Mouse (Mus musculus): ENCODE data around the gene Gtf2a2. TPM values are rescaled to one million over a fixed set of nuclear protein-coding genes. Genes with fewer than 3 reads are reported as not detected.

Gene Gtf2a2
- total RNA-seq, 4 experiments from 2014 or later = 52.8 to 59.9 (median 54.6) TPM

GRCm38 (mm10) chr9:70052730-70053129 lies 40.4 kb downstream of the Gtf2a2 start:
- no peak for DNase-seq (ENCODE audit: low spot score in 2 of 2)

DNA sequence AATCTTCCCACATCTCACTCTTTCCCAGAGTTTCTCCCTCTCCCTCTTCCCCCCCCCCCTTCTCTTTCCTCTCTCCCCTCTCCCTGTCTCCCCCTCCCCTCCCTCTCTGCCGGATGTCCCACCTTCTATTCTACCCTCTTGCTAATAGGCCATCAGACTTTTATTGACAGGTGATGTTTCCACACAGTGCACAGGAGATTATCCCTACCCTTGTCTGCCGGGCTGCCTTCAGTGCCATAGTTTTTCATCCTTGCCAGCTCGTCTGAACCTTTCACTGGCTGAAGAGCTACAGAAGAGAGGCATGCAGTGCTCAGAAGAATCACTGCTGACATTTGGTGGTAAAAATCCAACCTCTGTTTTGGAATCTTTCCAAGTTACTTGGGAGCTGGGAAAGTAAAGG lies 41.1 kb downstream of the Gtf2a2 start:
- no peak for DNase-seq (ENCODE audit: low spot score in 2 of 2)

DNA sequence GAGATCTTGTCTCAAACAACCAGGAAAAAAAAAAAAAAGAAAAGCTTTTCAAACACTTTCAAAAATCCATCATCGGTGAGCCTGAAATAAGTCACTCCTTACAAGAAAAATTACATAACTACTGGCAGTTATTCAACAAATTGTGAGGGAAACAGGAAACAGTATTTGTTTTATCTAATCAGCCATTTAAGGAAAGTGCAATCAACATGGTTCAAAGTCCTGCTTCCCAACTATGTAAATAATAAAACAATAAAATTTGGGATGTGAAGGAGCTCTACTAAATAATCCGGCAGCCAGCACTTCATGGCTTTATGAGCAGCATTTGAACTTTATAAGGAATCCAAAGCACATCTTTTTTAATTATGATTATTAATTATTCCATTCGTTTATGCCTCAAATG lies 49.7 kb downstream of the Gtf2a2 start:
- DNase-seq (ENCODE audit: low spot score in 2 of 2) = no peak

DNA sequence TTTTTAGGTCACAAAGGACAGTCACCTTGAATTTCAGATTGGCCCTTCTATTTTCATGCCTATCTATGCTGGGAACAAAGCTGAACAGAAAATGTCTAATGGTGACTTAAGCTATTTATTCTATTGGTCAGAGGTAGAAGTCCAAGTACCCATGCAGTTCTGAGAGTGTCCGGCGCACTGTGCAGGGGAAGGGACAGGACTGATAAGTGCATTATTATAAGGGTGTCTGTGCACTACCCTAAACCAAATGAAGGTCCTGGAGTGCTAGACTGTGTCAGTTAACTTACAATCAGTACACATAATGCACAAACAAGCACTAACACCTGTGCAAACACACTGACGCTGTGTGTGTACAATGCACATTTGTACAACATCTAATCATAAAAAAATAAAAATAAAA lies 55.1 kb downstream of the Gtf2a2 start:
- DNase-seq (ENCODE audit: low spot score in 2 of 2) = no peak

DNA sequence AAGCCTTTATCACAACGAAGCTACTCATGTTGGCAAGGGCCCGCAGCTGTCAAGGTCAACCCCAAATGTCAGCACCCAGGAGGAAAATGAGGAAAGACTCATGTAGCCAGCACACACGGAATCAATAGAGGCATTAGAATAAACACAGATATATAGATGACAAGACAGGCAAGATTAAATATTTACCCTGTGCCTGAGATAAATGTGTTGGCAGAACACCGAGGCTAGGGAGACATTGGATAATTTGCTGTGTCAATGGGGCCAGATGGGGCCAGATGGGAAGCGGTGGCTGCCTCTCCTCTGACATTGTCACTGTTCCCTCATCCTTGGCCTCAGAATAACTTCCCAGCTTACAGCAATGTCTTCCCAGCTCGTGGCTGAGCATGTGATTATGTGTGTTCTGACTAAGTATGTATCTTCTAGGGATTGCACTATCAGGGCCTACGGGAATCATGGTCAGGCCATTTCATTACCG lies 57.6 kb downstream of the Gtf2a2 start:
- DNase-seq (ENCODE audit: low spot score in 2 of 2) = no peak

- DNase-seq (ENCODE audit: low spot score in 2 of 2) = no peak
Measured at GRCm38 (mm10) chr9:70072387-70072786, 60.0 kb downstream of the Gtf2a2 start.

Other genes with a start within 250 kb of the Gtf2a2 start
- 10 to 100 TPM; 35.7 to 50.2 (median 43.4) TPM for gene Bnip2, start 23.1 kb upstream of the Gtf2a2 start, total RNA-seq (2022)
- gene Gcnt3, start 25.5 kb downstream of the Gtf2a2 start, total RNA-seq (2022) = not detected
- 100 to 1,000 TPM in 1 of 4 experiments, 10 to 100 TPM in 3; 91.7 to 101 (median 94.0) TPM for gene Fam81a, start 130.0 kb downstream of the Gtf2a2 start, total RNA-seq (2022)
- gene Myo1e, start 194.8 kb downstream of the Gtf2a2 start, total RNA-seq (2022) = 10 to 100 TPM in 3 of 4 experiments, 1 to 10 TPM in 1; 8.6 to 30.0 (median 18.7) TPM